Mouse (Mus musculus): ENCODE data around the gene Tmem119. TPM values are rescaled to one million over a fixed set of nuclear protein-coding genes. Genes with fewer than 3 reads are reported as not detected.

The Tmem119 gene
- 17.6 and 22.6 TPM in 2 replicates for polyA plus RNA-seq (2012; rRNA removed)

GRCm38 (mm10) chr5:113800280-113800679 is at the start of gene Tmem119:
Gene Tmem119, minus strand, starts transcription at chr5:113800516.
- DNase-seq (ENCODE audit: extremely low spot score in 1 of 2, low spot score in 1 of 2) = no peak

GRCm38 (mm10) chr5:113847636-113848035 is 47.3 kb upstream of the Tmem119 start:
- no peak for DNase-seq (ENCODE audit: extremely low spot score in 1 of 2, low spot score in 1 of 2)

GRCm38 (mm10) chr5:113846656-113847055 is 46.3 kb upstream of the Tmem119 start:
- no peak for DNase-seq (ENCODE audit: extremely low spot score in 1 of 2, low spot score in 1 of 2)

- no peak for DNase-seq (ENCODE audit: extremely low spot score in 1 of 2, low spot score in 1 of 2)
These were observed 45.3 kb upstream of the Tmem119 start for GRCm38 (mm10) chr5:113845627-113846026.

- peak in 1 of 2 experiments; percentile 84 for DNase-seq (ENCODE audit: extremely low spot score in 1 of 2, low spot score in 1 of 2)
These were observed 44.4 kb upstream of the Tmem119 start for GRCm38 (mm10) chr5:113844721-113845120.

- DNase-seq (ENCODE audit: extremely low spot score in 1 of 2, low spot score in 1 of 2) = peak in 1 of 2 experiments; percentile 71
These were observed 43.8 kb upstream of the Tmem119 start for GRCm38 (mm10) chr5:113844106-113844505.

GRCm38 (mm10) chr5:113842906-113843305 is 42.6 kb upstream of the Tmem119 start:
- DNase-seq (ENCODE audit: extremely low spot score in 1 of 2, low spot score in 1 of 2) = no peak

GRCm38 (mm10) chr5:113842244-113842643 is 41.9 kb upstream of the Tmem119 start:
- DNase-seq (ENCODE audit: extremely low spot score in 1 of 2, low spot score in 1 of 2) = no peak

- DNase-seq (ENCODE audit: extremely low spot score in 1 of 2, low spot score in 1 of 2) = no peak
These were observed 41.2 kb upstream of the Tmem119 start for GRCm38 (mm10) chr5:113841243-113842225.

GRCm38 (mm10) chr5:113840443-113840842 is 40.1 kb upstream of the Tmem119 start:
- DNase-seq (ENCODE audit: extremely low spot score in 1 of 2, low spot score in 1 of 2) = no peak

- no peak for DNase-seq (ENCODE audit: extremely low spot score in 1 of 2, low spot score in 1 of 2)
These were observed 36.6 kb upstream of the Tmem119 start for GRCm38 (mm10) chr5:113836961-113837360.

- DNase-seq (ENCODE audit: extremely low spot score in 1 of 2, low spot score in 1 of 2) = no peak
These were observed 33.1 kb upstream of the Tmem119 start for GRCm38 (mm10) chr5:113833316-113833947.

- no peak for DNase-seq (ENCODE audit: extremely low spot score in 1 of 2, low spot score in 1 of 2)
These were observed 32.2 kb upstream of the Tmem119 start, which contains the start of gene Selplg for GRCm38 (mm10) chr5:113832490-113832901. Gene Selplg, minus strand, starts transcription at chr5:113832644.

- no peak for DNase-seq (ENCODE audit: extremely low spot score in 1 of 2, low spot score in 1 of 2)
These were observed 31.4 kb upstream of the Tmem119 start for GRCm38 (mm10) chr5:113831741-113832140.

- DNase-seq (ENCODE audit: extremely low spot score in 1 of 2, low spot score in 1 of 2) = no peak
These were observed 30.5 kb upstream of the Tmem119 start for GRCm38 (mm10) chr5:113830796-113831195.

- no peak for DNase-seq (ENCODE audit: extremely low spot score in 1 of 2, low spot score in 1 of 2)
These were observed 30.0 kb upstream of the Tmem119 start for GRCm38 (mm10) chr5:113830292-113830643.

GRCm38 (mm10) chr5:113829566-113830291 is 29.4 kb upstream of the Tmem119 start:
- DNase-seq (ENCODE audit: extremely low spot score in 1 of 2, low spot score in 1 of 2) = no peak

GRCm38 (mm10) chr5:113828481-113828880 is 28.2 kb upstream of the Tmem119 start:
- DNase-seq (ENCODE audit: extremely low spot score in 1 of 2, low spot score in 1 of 2) = no peak

- no peak for DNase-seq (ENCODE audit: extremely low spot score in 1 of 2, low spot score in 1 of 2)
These were observed 27.7 kb upstream of the Tmem119 start for GRCm38 (mm10) chr5:113827991-113828411.

GRCm38 (mm10) chr5:113826619-113827018 is 26.3 kb upstream of the Tmem119 start:
- DNase-seq (ENCODE audit: extremely low spot score in 1 of 2, low spot score in 1 of 2) = no peak

GRCm38 (mm10) chr5:113825558-113825957 is 25.2 kb upstream of the Tmem119 start:
- DNase-seq (ENCODE audit: extremely low spot score in 1 of 2, low spot score in 1 of 2) = no peak

All from frontal cortex, adult 2 months (tissue).